Mouse (Mus musculus): ENCODE results near the gene Hus1b. TPM values are rescaled to one million over a fixed set of nuclear protein-coding genes. Genes with fewer than 3 reads are reported as not detected.

Hus1b gene
- polyA plus RNA-seq, 1 experiment, result 0.10 TPM

DNA sequence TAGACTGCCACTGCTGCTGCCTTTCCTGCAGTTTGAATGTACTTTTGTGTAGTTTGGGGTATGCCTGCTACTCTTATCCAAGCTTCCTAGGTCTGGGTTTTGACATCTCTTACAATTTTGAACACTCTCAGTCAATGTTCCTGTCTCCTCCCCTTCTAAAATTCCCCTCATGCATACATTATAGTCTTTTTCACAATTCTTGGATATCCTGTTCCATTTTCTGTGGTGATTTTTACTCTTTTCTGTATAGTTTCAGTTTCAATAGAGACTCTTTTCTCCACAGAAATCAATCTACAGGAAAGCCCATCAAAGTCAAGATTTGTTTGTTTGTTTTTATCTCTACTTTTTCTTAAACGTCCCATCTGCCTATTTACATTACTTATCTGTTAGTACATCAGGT lies 6.0 kb upstream of the Hus1b start:
- Histone ChIP-seq H3K4me3 (ENCODE audit: insufficient read depth, low read length) (no peak overlapping the region), H3K27ac (ENCODE audit: insufficient read depth, low read length) (no peak overlapping the region), H3K4me1 (ENCODE audit: control insufficient read depth, insufficient read depth, low read length) (no peaks in the 10 kb centered on the region; the same call in 1 of the 2 replicates)
- TF ChIP-seq POLR2A (IDR thresholded peaks at IDR 0.05; ENCODE audit: extremely low read depth, insufficient read depth, low read length), result no peak
- TF ChIP-seq CTCF (IDR thresholded peaks at IDR 0.05; ENCODE audit: extremely low read depth, insufficient read depth, low read length), result no peak

DNA sequence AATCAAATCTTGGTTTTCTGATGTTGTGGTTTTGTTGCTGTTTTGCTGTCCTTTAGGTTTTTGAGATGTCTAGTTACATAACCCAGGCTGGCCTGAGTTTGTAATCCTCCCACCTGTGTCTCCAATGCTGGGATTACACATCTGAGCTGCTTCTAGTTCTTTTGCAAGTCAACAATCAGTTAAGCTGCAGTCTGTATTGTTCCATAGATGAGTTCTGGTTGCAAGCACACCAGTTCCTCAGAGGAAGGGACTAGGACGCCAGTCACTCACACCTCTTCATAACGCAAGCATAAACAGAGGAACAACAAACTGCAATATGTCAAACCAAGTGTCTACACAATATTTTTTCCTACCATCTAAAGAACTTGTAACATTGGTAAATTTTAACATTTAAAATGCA lies 4.5 kb upstream of the Hus1b start:
- Histone ChIP-seq H3K27ac (ENCODE audit: insufficient read depth, low read length) (no peak overlapping the region), H3K4me3 (ENCODE audit: insufficient read depth, low read length) (no peak overlapping the region), H3K4me1 (ENCODE audit: control insufficient read depth, insufficient read depth, low read length) (no peaks in the 10 kb centered on the region)
- no peak for TF ChIP-seq POLR2A (IDR thresholded peaks at IDR 0.05; ENCODE audit: extremely low read depth, insufficient read depth, low read length)
- TF ChIP-seq CTCF (IDR thresholded peaks at IDR 0.05; ENCODE audit: extremely low read depth, insufficient read depth, low read length), result no peak

DNA sequence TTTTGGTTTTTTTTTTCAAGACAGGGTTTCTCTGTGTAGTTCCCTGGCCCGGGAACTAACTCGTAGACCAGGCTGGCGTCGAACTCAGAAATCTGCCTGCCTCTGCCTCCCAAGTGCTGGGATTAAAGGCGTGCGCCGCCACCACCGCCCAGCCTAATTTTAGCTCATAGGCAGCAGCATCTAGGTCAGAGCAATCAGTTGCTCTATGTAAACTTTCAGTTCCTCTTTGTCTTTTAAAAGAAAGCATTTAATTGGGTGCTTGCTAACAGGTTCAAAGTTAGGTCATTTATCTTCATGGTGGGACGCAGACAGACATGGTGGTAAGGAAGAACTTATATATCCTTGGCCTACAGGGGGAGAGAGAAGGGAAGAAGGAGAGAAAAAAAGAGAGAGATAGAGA lies 1.6 kb upstream of the Hus1b start:
- TF ChIP-seq POLR2A (IDR thresholded peaks at IDR 0.05; ENCODE audit: extremely low read depth, insufficient read depth, low read length) (no peak), CTCF (IDR thresholded peaks at IDR 0.05; ENCODE audit: extremely low read depth, insufficient read depth, low read length) (no peak)
- H3K27ac ChIP-seq (ENCODE audit: insufficient read depth, low read length), result no peak overlapping the region
- H3K4me1 ChIP-seq (ENCODE audit: control insufficient read depth, insufficient read depth, low read length), result peaks cover 3% of the 10 kb centered on the region
- no peak overlapping the region for H3K4me3 ChIP-seq (ENCODE audit: insufficient read depth, low read length)

DNA sequence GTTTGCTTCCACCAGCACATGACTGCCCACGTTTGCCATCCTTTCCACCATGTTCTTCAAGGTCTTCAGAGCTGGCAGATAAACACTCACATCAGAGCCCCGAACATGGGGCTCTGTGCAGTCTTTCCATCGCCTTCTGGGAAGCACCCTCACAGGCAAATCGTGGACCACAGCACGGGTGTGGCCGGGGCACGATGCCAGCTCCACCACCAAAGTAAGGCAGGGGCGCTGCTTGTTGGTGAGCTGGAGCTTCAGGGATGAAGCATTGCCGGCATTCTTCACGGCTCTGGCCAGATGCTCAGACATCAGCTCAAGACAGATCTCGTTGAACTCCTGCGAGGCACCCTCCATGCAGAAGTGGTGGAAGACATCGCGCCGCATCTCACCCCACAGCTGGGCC lies 430 bp downstream of the Hus1b start:
- no peak overlapping the region for H3K27ac ChIP-seq (ENCODE audit: insufficient read depth, low read length)
- H3K4me3 ChIP-seq (ENCODE audit: insufficient read depth, low read length), result no peak overlapping the region

GRCm38 (mm10) chr13:30945788-30946187 lies 1.8 kb downstream of the Hus1b start:
- TF ChIP-seq POLR2A (IDR thresholded peaks at IDR 0.05; ENCODE audit: extremely low read depth, insufficient read depth, low read length) (no peak), CTCF (IDR thresholded peaks at IDR 0.05; ENCODE audit: extremely low read depth, insufficient read depth, low read length) (no peak)
- no peak overlapping the region for H3K4me3 ChIP-seq (ENCODE audit: insufficient read depth, low read length)
- H3K4me1 ChIP-seq (ENCODE audit: control insufficient read depth, insufficient read depth, low read length), result peaks cover 3% of the 10 kb centered on the region
- no peak overlapping the region for H3K27ac ChIP-seq (ENCODE audit: insufficient read depth, low read length)

More for the DNA sequence above, 430 bp downstream of the Hus1b start:
- TF ChIP-seq CTCF (IDR thresholded peaks at IDR 0.05; ENCODE audit: extremely low read depth, insufficient read depth, low read length), result no peak
- no peak for TF ChIP-seq POLR2A (IDR thresholded peaks at IDR 0.05; ENCODE audit: extremely low read depth, insufficient read depth, low read length)
- H3K4me1 ChIP-seq (ENCODE audit: control insufficient read depth, insufficient read depth, low read length), result peaks cover 3% of the 10 kb centered on the region

DNA sequence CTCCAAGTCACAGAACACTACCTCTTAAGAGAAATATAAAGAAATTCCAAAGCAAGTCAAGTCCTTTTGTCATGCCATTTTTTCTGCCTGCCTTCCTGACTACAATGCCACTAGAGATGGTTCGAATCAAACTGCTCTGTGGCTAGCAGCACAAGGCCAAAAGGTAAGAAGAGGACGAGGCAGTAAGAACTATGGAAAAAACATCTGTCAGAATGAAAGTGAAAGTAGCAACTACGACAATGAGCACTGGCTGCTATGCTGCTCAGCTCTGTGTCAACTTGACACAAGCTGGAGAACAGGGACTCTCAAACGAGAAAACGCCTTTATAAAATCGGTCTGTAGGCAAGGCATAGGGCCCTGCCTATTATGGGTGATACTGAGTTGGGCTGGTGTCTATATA lies 14.6 kb downstream of the Hus1b start:
- Histone ChIP-seq H3K4me1 (ENCODE audit: control insufficient read depth, insufficient read depth, low read length) (no peaks in the 10 kb centered on the region), H3K27ac (ENCODE audit: insufficient read depth, low read length) (no peak overlapping the region), H3K4me3 (ENCODE audit: insufficient read depth, low read length) (no peak overlapping the region)
- TF ChIP-seq CTCF (IDR thresholded peaks at IDR 0.05; ENCODE audit: extremely low read depth, insufficient read depth, low read length), result no peak
- no peak for TF ChIP-seq POLR2A (IDR thresholded peaks at IDR 0.05; ENCODE audit: extremely low read depth, insufficient read depth, low read length)

GRCm38 (mm10) chr13:30931613-30932012 lies 15.9 kb downstream of the Hus1b start:
- TF ChIP-seq POLR2A (IDR thresholded peaks at IDR 0.05; ENCODE audit: extremely low read depth, insufficient read depth, low read length), result no peak
- TF ChIP-seq CTCF (IDR thresholded peaks at IDR 0.05; ENCODE audit: extremely low read depth, insufficient read depth, low read length), result no peak
- Histone ChIP-seq H3K27ac (ENCODE audit: insufficient read depth, low read length) (no peak overlapping the region), H3K4me3 (ENCODE audit: insufficient read depth, low read length) (no peak overlapping the region), H3K4me1 (ENCODE audit: control insufficient read depth, insufficient read depth, low read length) (no peaks in the 10 kb centered on the region)

- Histone ChIP-seq H3K27ac (ENCODE audit: insufficient read depth, low read length) (no peak overlapping the region), H3K4me3 (ENCODE audit: insufficient read depth, low read length) (no peak overlapping the region), H3K4me1 (ENCODE audit: control insufficient read depth, insufficient read depth, low read length) (no peaks in the 10 kb centered on the region)
- TF ChIP-seq POLR2A (IDR thresholded peaks at IDR 0.05; ENCODE audit: extremely low read depth, insufficient read depth, low read length) (no peak), CTCF (IDR thresholded peaks at IDR 0.05; ENCODE audit: extremely low read depth, insufficient read depth, low read length) (no peak)
Observed at GRCm38 (mm10) chr13:30929119-30929518, 18.4 kb downstream of the Hus1b start.

DNA sequence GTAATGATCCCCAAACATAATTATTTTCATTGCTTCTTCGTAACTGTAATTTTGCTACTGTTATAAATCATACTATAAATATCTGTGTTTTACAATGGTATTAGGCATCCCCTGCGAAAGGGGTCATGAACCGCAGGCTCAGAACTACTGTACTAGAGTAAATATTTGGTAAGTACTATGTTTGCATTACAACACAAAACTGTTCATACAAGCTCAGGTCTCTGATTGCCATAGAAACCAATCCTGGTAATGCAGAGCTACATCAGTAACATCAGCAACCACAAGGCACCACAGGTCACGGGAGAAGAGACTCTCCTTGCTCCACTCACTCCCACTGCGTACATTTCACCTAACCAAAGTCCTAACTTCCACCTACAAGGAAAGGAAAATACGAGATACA lies 23.3 kb downstream of the Hus1b start:
- Histone ChIP-seq H3K27ac (ENCODE audit: insufficient read depth, low read length) (no peak overlapping the region), H3K4me3 (ENCODE audit: insufficient read depth, low read length) (no peak overlapping the region), H3K4me1 (ENCODE audit: control insufficient read depth, insufficient read depth, low read length) (no peaks in the 10 kb centered on the region)
- TF ChIP-seq CTCF (IDR thresholded peaks at IDR 0.05; ENCODE audit: extremely low read depth, insufficient read depth, low read length), result no peak
- no peak for TF ChIP-seq POLR2A (IDR thresholded peaks at IDR 0.05; ENCODE audit: extremely low read depth, insufficient read depth, low read length)

DNA sequence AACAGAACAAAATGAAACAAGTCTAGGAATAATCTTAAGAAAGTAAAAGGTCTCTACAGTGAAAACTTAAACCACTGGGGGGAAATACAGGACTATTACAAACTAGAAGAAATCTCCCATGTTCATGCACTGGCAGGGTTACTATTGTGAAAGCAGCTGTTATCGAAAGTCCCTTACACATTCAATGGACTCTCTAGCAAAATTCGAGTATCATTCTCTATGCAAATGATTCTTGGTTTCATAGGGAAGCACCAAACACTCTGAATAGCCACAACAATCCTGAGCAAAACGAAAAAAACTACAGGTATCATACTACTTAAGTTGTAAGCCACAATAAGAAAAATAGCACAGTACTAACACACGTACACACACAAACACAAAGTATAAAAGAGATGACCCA lies 25.6 kb downstream of the Hus1b start:
- TF ChIP-seq POLR2A (IDR thresholded peaks at IDR 0.05; ENCODE audit: extremely low read depth, insufficient read depth, low read length), result no peak
- no peak for TF ChIP-seq CTCF (IDR thresholded peaks at IDR 0.05; ENCODE audit: extremely low read depth, insufficient read depth, low read length)
- H3K4me3 ChIP-seq (ENCODE audit: insufficient read depth, low read length), result no peak overlapping the region
- H3K4me1 ChIP-seq (ENCODE audit: control insufficient read depth, insufficient read depth, low read length), result no peaks in the 10 kb centered on the region
- H3K27ac ChIP-seq (ENCODE audit: insufficient read depth, low read length), result no peak overlapping the region

DNA sequence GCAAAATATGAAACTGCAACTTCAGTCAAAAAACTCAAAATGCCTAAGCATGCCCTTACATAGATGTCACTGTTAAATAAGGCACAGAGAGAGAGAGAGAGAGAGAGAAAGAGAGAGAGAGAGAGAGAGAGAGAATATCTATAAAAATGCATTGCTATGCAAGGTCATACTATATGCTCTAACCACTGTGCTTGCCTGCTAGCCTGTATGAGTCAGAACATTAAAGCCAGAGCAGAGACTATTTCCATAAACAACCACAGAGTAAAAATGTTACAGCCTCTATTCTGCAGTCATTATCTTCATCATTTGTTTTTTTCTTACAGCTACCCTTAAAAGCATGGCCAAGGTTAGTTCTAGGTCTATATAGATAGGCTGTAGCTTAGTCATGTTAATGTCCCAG lies 33.8 kb downstream of the Hus1b start:
- TF ChIP-seq POLR2A (IDR thresholded peaks at IDR 0.05; ENCODE audit: extremely low read depth, insufficient read depth, low read length), result no peak
- TF ChIP-seq CTCF (IDR thresholded peaks at IDR 0.05; ENCODE audit: extremely low read depth, insufficient read depth, low read length), result no peak
- Histone ChIP-seq H3K27ac (ENCODE audit: insufficient read depth, low read length) (no peak overlapping the region), H3K4me1 (ENCODE audit: control insufficient read depth, insufficient read depth, low read length) (peaks cover 2% of the 10 kb centered on the region), H3K4me3 (ENCODE audit: insufficient read depth, low read length) (no peak overlapping the region)

All from cortical plate, adult 2 months (tissue).